Mouse (Mus musculus): ENCODE data around the gene Rnase13.
"Not testable (repeated sequence)": the region's sequence is repeated elsewhere in the genome, so short reads cannot be mapped to it uniquely, and the experiment has no call there.

The Rnase13 gene

GRCm38 (mm10) chr14:51922571-51922865, at the start of gene Rnase13:
TSS of gene Rnase13 (minus strand) at chr14:51922773.
- no peak for DNase-seq (ENCODE audit: low read depth, low spot score)

DNA sequence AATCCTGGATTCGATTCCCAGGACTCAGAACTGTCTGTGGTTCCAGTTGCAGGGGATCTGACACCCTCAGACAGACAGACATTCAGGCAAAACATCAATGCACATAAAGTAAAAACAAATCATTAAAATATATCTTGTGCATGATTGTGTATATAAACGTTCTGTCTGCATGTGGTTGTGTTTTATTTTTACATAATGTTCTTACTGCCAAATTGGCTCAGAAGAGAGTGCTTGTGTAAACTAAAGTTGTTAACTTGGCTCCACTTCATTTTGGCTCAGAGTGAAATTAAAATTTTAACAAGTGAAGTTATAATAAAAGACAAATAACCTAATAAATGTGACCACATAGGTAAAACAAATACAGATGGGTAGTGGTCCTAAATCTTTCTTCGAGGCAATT, 44.8 kb upstream of the Rnase13 start:
- no peak for DNase-seq (ENCODE audit: low read depth, low spot score)

GRCm38 (mm10) chr14:51960316-51960715, 37.7 kb upstream of the Rnase13 start:
- DNase-seq (ENCODE audit: low read depth, low spot score): no peak

- DNase-seq (ENCODE audit: low read depth, low spot score): no peak
Observed at GRCm38 (mm10) chr14:51943336-51943735, 20.8 kb upstream of the Rnase13 start.

- no peak for DNase-seq (ENCODE audit: low read depth, low spot score)
Observed at GRCm38 (mm10) chr14:51942236-51942635, 19.7 kb upstream of the Rnase13 start.

GRCm38 (mm10) chr14:51941577-51941976, 19.0 kb upstream of the Rnase13 start:
- no peak for DNase-seq (ENCODE audit: low read depth, low spot score)

DNA sequence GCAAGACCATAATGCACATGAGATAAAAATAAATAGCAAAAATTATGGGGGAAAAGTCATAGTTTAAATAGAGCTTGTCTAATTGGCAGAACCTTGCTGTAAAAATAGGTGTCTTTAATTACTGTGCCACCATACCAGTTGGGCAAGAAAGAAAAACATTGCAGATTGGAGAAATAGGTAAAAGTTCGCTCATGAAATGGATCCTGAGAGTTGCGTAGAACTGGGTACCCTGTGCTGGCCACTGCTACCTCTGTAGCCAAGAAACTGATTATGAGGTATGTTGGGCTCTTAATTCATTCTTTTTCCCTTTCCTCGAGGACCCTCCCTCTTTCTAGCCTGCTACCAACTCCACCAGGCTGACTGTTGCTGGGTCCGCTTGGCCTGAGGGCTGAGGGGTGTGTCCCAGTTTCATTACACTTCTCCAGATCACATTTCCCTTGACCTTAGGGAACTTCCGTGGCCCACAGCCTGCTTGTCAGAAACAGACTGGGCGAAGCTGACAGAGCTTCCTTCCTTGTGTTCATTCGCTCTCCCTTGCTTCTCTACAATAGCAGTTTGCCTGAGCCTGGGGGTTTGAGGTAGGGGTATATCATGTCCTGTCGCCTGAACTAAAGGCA, 18.5 kb upstream of the Rnase13 start:
- DNase-seq (ENCODE audit: low read depth, low spot score): no peak

DNA sequence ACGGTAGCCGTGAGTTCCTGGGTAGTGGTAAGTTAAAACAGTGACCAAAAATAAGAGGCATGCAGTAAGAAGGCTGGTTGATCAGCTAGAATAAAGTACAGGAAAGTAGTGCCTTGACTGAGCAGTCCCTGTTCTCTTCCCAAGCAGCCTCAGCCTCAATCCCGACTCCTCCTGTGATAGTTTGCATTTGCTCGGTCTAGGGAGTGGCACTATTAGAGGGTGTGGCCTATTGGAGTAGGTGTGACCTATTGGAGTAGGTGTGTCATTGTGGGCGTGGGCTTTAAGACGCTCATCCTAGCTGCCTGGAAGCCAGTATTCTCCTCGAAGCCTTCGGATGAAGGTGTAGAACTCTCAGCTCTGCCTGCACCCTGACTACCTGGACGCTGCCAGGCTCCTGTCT, 16.4 kb upstream of the Rnase13 start:
- DNase-seq (ENCODE audit: low read depth, low spot score): no peak

DNA sequence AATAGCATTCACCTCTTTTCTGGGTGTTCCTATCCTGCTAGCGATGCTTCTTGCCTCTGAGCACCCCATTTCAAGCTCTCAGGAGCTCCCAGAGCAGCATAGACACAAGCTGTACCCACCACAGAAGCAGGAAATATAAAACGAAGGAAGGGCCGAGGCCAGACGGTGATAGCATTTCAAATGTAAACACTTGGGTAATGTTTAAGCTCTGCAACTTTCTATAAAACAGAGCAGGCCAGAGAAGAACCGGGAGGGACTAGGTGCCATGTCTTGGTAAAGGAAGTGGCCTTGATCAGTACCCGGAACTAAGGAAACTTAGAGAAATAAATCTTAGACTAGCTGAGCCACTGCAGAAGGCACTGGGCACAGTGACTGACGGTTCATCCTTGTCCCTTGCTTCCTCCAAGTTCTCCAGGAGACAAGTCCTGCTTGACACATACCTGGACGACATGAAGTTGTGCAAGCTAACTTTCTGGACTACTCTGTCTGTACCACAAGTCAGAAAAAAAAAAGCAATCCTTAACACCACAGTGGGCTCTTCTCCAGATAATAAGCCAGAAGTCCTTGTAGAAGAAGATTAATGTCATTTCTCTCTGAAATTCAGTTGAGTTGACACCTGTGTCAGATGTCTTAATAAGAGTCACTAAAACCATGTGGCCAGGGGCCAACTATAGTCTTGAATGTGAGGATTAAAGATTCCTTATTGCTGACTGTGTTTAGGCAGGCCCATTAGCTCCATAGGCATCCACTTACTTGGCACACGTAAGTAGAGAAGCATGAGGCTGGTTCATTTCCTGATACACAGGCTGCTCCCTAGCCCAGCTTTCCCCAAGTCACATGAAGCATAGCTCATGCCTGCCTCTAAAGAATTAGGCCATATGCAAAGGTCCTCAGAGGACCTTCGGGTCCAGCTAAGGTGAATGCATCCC, 9.8 kb upstream of the Rnase13 start:
- DNase-seq (ENCODE audit: low read depth, low spot score): no peak

DNA sequence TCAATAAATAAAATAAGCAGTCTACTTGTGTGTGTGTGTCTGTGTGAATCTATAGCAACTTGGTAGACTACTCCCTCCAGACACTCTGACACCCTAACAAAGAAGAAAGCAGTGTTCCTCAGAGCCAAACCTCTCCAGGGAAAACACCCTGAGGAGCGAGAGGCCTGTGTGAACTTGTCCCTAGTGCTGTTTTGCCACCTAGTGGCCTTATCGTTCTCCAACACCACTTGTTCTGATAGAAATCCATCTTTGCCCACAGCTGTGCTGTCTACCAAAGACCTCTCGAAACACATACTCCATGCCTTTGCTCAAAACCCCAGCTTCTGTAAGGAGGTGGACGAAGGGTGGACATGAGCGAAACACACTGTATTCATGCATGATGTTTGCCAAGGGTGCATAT, 8.3 kb upstream of the Rnase13 start:
- DNase-seq (ENCODE audit: low read depth, low spot score): no peak

GRCm38 (mm10) chr14:51929968-51930367, 7.4 kb upstream of the Rnase13 start:
- no peak for DNase-seq (ENCODE audit: low read depth, low spot score)

GRCm38 (mm10) chr14:51929309-51929943, 6.9 kb upstream of the Rnase13 start:
- DNase-seq (ENCODE audit: low read depth, low spot score): no peak

DNA sequence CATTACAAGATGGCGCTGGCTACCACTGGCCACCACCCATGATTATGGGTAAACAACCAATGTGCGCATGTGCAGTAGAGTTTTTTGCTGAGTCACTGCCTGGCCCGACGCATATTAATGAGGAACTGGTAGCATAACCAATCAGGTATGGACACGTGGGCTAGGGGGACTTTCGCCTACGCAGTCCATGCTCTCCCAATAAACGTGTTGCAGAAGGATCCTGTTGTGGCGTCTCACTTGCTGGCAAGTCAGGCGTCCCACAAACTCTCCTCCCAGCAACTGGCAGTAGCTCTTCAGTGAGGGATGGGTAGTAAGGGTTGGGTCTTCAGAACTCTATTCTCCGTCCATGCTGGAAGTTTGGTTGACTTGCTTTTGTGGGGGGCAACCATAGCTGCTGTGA, 4.4 kb upstream of the Rnase13 start:
- DNase-seq (ENCODE audit: low read depth, low spot score): not testable (repeated sequence)

GRCm38 (mm10) chr14:51923492-51923891, 919 bp upstream of the Rnase13 start:
- no peak for DNase-seq (ENCODE audit: low read depth, low spot score)

- DNase-seq (ENCODE audit: low read depth, low spot score): no peak
Observed at GRCm38 (mm10) chr14:51922910-51923309, 337 bp upstream of the Rnase13 start.

DNA sequence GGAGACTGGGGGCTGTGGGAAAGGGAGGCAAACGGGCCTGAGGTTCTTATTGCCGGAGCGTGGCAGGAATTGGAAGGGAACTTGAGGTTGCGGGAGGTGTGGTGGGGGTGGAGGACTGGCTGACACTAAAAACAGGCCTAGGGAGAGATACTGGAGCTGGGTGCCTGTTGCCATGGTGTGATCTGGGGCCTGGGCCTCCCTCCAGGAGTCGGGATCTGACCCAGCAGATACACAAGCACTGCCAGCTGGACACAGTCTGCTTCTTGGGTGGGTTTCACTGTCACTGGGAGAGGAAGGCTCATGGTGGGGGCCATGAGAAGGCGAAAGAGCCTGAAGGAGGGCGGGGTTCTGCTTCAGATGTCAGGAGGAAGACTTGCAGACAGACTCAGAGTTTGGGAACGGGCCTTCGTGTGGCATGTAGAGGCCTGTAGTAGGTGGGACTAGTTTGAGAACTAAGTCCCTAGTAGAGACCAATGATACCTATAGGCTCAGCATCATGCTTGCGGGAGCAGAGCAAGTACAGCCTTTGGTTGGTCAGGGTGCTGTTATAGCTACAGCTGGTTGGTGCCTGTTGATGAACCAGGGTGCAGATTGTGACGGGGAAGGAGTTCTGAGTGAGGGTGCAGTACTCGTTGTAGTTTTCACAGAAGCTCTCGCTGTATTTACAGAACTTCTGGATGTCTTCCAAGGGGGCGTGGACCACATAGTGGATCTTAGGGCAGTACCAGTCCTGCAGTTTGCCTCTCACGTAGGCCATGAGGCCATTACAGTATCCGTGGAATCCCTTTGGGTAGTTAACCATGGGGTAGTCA, 608 bp downstream of the Rnase13 start:
- DNase-seq (ENCODE audit: low read depth, low spot score): no peak

DNA sequence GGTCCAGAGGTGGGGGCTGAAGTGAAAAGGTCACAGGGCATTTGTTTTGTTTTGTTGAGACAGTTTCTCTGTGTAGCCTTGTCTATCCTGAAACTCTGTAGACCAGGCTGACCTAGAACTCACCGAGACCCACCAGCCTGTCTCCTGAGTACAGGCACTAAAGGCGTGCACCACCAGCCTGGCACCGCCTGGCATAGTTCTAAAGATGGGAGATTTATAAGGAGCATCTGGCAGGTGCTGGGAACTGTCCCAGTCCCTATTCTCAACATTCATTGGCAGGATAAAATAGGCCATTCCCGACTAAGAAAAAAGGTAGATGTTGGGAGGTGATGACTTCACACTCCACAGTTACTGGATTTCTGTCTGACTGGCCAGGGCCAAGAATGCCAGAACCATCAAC, 3.6 kb downstream of the Rnase13 start:
- no peak for DNase-seq (ENCODE audit: low read depth, low spot score)

DNA sequence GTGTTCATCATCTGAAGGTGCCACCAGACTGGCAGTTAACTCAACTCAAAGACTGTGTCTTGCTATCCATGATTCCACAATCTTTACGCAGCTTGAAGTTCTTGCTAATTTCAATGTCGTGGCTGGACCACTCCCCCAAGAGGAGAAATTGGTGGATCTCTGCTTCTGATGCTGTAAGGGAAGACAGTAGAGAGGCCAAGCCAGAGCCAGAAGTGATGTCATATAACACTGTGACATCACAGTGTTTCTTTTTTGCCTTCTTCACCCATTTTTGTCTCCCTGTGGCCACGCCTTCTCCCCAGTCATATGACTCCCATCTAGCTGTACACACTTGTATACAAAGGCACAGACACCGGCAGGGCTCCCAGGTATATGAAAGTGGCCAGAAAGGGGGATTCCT, 4.4 kb downstream of the Rnase13 start, which contains the start of gene Tppp2:
TSS of gene Tppp2 (plus strand) at position 301 of the 400 bp plus-strand sequence.
- no peak for DNase-seq (ENCODE audit: low read depth, low spot score)

DNA sequence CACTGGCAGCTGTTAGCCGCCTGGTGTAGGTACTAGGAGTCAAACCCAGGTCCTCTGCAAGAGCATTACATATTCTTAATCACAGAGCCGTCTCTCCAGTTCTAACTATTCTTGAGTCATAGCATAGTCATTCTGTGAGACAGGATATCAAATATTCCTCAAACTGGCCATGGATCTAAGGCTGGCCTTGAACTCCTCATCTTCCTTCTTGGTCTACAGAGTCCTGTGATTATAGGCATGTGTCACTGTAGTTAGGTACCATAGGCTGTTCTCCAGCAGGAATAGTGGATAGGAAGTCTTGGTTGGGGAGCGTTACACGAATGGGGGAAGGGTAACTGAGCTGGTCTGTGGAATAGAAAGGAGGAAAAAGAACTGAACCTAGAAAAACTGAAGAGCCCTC, 6.0 kb downstream of the Rnase13 start:
- no peak for DNase-seq (ENCODE audit: low read depth, low spot score)

- DNase-seq (ENCODE audit: low read depth, low spot score): no peak
Observed at GRCm38 (mm10) chr14:51915030-51915429, 7.5 kb downstream of the Rnase13 start.

DNA sequence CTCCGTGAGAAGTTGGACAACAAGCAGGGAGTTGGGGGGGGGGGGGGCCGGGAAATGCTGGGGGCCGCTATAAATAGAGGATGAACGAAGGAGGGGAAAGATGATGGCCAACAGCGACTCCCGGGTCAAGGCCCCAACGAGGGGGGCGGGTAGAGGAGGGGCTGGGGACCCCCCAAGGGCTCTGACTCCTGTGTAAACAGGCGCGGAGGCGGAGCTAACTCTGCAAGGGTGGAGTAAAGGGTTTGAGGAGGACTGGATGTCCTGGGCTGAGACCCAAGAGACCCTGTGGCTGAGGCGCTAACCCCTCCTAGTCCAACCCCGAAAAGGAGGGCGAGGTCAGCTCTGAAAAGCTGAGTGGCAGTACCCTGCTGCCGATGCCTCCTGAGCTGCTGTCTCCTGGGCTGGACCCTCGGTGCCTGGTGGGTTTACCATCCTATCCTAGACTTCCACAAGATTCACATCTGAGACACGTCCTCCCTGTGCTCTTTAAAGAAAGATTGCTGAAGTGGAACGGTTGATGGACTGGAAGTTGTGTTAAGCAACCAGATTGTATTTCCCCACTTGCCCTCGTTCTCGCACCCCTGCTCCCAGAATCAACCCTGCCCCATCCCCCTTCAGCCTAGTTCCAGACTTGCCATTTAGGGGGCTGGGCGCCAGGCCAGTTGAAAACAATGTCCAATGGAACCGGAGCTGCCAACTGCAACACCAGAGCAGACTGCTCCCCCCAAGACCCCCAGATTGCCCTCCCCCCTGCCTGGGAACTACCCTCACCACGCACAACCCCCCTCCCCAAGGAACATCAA, 8.4 kb downstream of the Rnase13 start, which contains the start of gene Ndrg2:
TSS of gene Ndrg2 (minus strand) at position 199 of the 803 bp plus-strand sequence.
- no peak for DNase-seq (ENCODE audit: low read depth, low spot score)
